Mouse (Mus musculus): ENCODE measurements around the gene Mpzl1.

GRCm38 (mm10) chr1:165651158-165651557, 16.8 kb upstream of the Mpzl1 start:
- TF ChIP-seq POLR2A (IDR thresholded peaks at IDR 0.05; ENCODE audit: borderline replicate concordance, extremely low read depth, low read depth, low read length) (no peak), CTCF (IDR thresholded peaks at IDR 0.05; ENCODE audit: insufficient read depth, low read length) (no peak)

Data from lung, adult 2 months (tissue).